Mouse (Mus musculus) MEL (cell line): ENCODE results near the gene Cwc15.

Experiments used
- BHLHE40 ChIP-seq: IDR thresholded peaks from 2 replicates; pipeline ENCODE4 v1.6.1; 2012; ENCODE audit warnings: low read depth, mild to moderate bottlenecking, inconsistent platforms, low read length, improper control_type of control experiment, borderline replicate concordance
- CTCF ChIP-seq, 3 experiments: IDR thresholded peaks in 2 of 3; conservative IDR thresholded peaks in 1 of 3; 2 replicates each; pipeline ENCODE4 v1.5.1; 2011 to 2012; ENCODE audit warnings: low read length in 3 of 3, low read depth in 2 of 3, mild to moderate bottlenecking in 2 of 3, improper control_type of control experiment in 1 of 3, inconsistent platforms in 1 of 3, mixed read lengths in 1 of 3, moderate library complexity in 1 of 3; ENCODE audit not compliant: control insufficient read depth in 1 of 3, insufficient read depth in 1 of 3, poor library complexity in 1 of 3, severe bottlenecking in 1 of 3
- EP300 ChIP-seq, 2 experiments: IDR thresholded peaks; 2 replicates each; pipeline ENCODE4 v1.6.1; 2011; ENCODE audit warnings: improper control_type of control experiment in 2 of 2, low read length in 2 of 2, low read depth in 1 of 2, mild to moderate bottlenecking in 1 of 2
- HCFC1 ChIP-seq: IDR thresholded peaks from 2 replicates; pipeline ENCODE4 v1.6.1; 2012; ENCODE audit warnings: low read depth, mild to moderate bottlenecking, inconsistent platforms, low read length, improper control_type of control experiment, moderate library complexity
- MAX ChIP-seq: IDR thresholded peaks from 2 replicates; pipeline ENCODE4 v1.6.1; 2011; ENCODE audit warnings: low read length, improper control_type of control experiment
- POLR2A ChIP-seq, 2 experiments: IDR thresholded peaks; 2 replicates each; pipeline ENCODE4 v1.6.1; 2011 to 2012; ENCODE audit warnings: low read length in 2 of 2, mild to moderate bottlenecking in 2 of 2, control low read depth in 1 of 2, improper control_type of control experiment in 1 of 2, low read depth in 1 of 2, moderate library complexity in 1 of 2; ENCODE audit not compliant: control insufficient read depth in 1 of 2, insufficient read depth in 1 of 2, poor library complexity in 1 of 2
- RAD21 ChIP-seq: IDR thresholded peaks from 2 replicates; pipeline ENCODE4 v1.6.1; 2011; ENCODE audit warnings: mild to moderate bottlenecking, low read depth, low read length, improper control_type of control experiment
- USF2 ChIP-seq, 2 experiments: IDR thresholded peaks; 2 replicates each; pipeline ENCODE4 v1.6.1; 2011 to 2012; ENCODE audit warnings: improper control_type of control experiment in 2 of 2, low read length in 2 of 2, borderline replicate concordance in 1 of 2, inconsistent platforms in 1 of 2, low read depth in 1 of 2, mild to moderate bottlenecking in 1 of 2; ENCODE audit not compliant: insufficient read depth in 1 of 2
- ZC3H11A ChIP-seq: IDR thresholded peaks from 2 replicates; pipeline ENCODE4 v1.6.1; 2012; ENCODE audit warnings: low read depth, mild to moderate bottlenecking, inconsistent platforms, low read length, improper control_type of control experiment

DNA sequence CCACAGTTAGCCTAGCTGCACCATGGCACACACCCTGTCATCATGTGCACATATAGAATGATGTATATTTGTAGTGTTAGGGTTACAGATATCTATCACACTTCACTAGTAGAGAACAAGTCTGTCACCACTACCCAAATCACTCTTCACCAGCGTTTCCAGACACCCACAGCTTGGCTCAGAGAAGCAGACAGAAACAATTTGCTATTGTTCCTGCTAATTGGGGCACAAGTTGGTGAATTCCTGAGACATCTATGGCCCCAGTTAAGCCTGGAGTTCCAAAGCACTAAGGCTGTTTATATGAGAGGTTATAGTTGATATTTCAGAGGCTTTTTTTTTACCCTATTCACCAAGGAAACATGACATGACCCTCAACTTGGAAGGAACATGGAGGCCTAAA lies 16.9 kb downstream of the Cwc15 start:
- TF ChIP-seq HCFC1 (no peak), POLR2A (IDR thresholded peaks at IDR 0.05; ENCODE audit: control insufficient read depth in 1 of 2, insufficient read depth in 1 of 2, low read depth in 1 of 2, low read length in 2 of 2, poor library complexity in 1 of 2) (no peak), CTCF (IDR thresholded peaks at IDR 0.05 in 2 of 3, conservative IDR thresholded peaks at IDR 0.05 in 1 of 3; ENCODE audit: control insufficient read depth in 1 of 3, insufficient read depth in 1 of 3, low read depth in 2 of 3, low read length in 3 of 3, poor library complexity in 1 of 3, severe bottlenecking in 1 of 3) (no peak), RAD21 (no peak), BHLHE40 (no peak), MAX (no peak), USF2 (IDR thresholded peaks at IDR 0.05; ENCODE audit: borderline replicate concordance in 1 of 2, insufficient read depth in 1 of 2, low read depth in 1 of 2, low read length in 2 of 2) (no peak), EP300 (IDR thresholded peaks at IDR 0.05; ENCODE audit: low read depth in 1 of 2, low read length in 2 of 2) (no peak), ZC3H11A (no peak)
